Mouse (Mus musculus): Measurements from ENCODE around the gene Kif5c. TPM values are rescaled to one million over a fixed set of nuclear protein-coding genes. Genes with fewer than 3 reads are reported as not detected.

Gene Kif5c
- polyA plus RNA-seq, 1 experiment from 2014 or later = 251 TPM

GRCm38 (mm10) chr2:49722983-49723382 is 103.9 kb downstream of the Kif5c start:
- H3K36me3 ChIP-seq (ENCODE audit: control insufficient read depth, insufficient read depth, low read length) = peaks cover 28% of the 10 kb centered on the region

GRCm38 (mm10) chr2:49726672-49727071 is 107.6 kb downstream of the Kif5c start:
- ATAC-seq (ENCODE audit: low FRiP score, low TSS enrichment) (no peak), DNase-seq (no peak)
- Histone ChIP-seq H3K9me3 (ENCODE audit: control insufficient read depth, low read length) (no peaks in the 10 kb centered on the region), H3K27me3 (ENCODE audit: control insufficient read depth, insufficient read depth, low read length) (no peaks in the 10 kb centered on the region), H3K4me2 (ENCODE audit: low read length) (no peak overlapping the region), H3K36me3 (ENCODE audit: control insufficient read depth, insufficient read depth, low read length) (peaks cover 62% of the 10 kb centered on the region), H3K4me1 (ENCODE audit: control insufficient read depth, insufficient read depth, low read length) (peaks cover 15% of the 10 kb centered on the region), H3K27ac (replicated peaks; ENCODE audit: low read depth, low read length) (peak overlapping the region; percentile 75), H3K4me3 (replicated peaks; ENCODE audit: low read depth, low read length) (no peak overlapping the region), H3K9ac (replicated peaks; ENCODE audit: low read length) (no peak overlapping the region; the same call in 1 of the 2 replicates)
- 82% methylated on average over 11 of the region's 11 CpGs for WGBS

More at GRCm38 (mm10) chr2:49722983-49723382, 103.9 kb downstream of the Kif5c start:
- no peak for ATAC-seq (ENCODE audit: low FRiP score, low TSS enrichment)
- Histone ChIP-seq H3K4me3 (replicated peaks; ENCODE audit: low read depth, low read length) (no peak overlapping the region), H3K9me3 (ENCODE audit: control insufficient read depth, low read length) (no peaks in the 10 kb centered on the region), H3K27me3 (ENCODE audit: control insufficient read depth, insufficient read depth, low read length) (no peaks in the 10 kb centered on the region), H3K4me2 (ENCODE audit: low read length) (peak overlapping the region; percentile 18; the same call in 1 of the 2 replicates), H3K4me1 (ENCODE audit: control insufficient read depth, insufficient read depth, low read length) (peaks cover 50% of the 10 kb centered on the region), H3K27ac (replicated peaks; ENCODE audit: low read depth, low read length) (peak overlapping the region; percentile 90), H3K9ac (replicated peaks; ENCODE audit: low read length) (no peak overlapping the region)
- WGBS = 81% methylated on average over 13 of the region's 13 CpGs
- no peak for DNase-seq

- DNase-seq (peak; percentile 91), ATAC-seq (ENCODE audit: low FRiP score, low TSS enrichment) (peak; percentile 78)
- no peaks in the 10 kb centered on the region for H3K27me3 ChIP-seq (ENCODE audit: control insufficient read depth, insufficient read depth, low read length)
- no peak overlapping the region for H3K4me3 ChIP-seq (replicated peaks; ENCODE audit: low read depth, low read length)
- H3K9ac ChIP-seq (replicated peaks; ENCODE audit: low read length) = no peak overlapping the region; the same call in 1 of the 2 replicates
- WGBS = 12% methylated on average over 7 of the region's 7 CpGs
- peaks cover 10% of the 10 kb centered on the region for H3K4me1 ChIP-seq (ENCODE audit: control insufficient read depth, insufficient read depth, low read length)
- no peaks in the 10 kb centered on the region for H3K9me3 ChIP-seq (ENCODE audit: control insufficient read depth, low read length)
- no peak overlapping the region for H3K4me2 ChIP-seq (ENCODE audit: low read length)
- H3K36me3 ChIP-seq (ENCODE audit: control insufficient read depth, insufficient read depth, low read length) = peaks cover 67% of the 10 kb centered on the region
- H3K27ac ChIP-seq (replicated peaks; ENCODE audit: low read depth, low read length) = peak overlapping the region; percentile 75
These were observed 108.1 kb downstream of the Kif5c start for GRCm38 (mm10) chr2:49727199-49727598.

GRCm38 (mm10) chr2:49727686-49728085 is 108.6 kb downstream of the Kif5c start:
- no peak overlapping the region for H3K9ac ChIP-seq (replicated peaks; ENCODE audit: low read length)
- no peak overlapping the region for H3K4me3 ChIP-seq (replicated peaks; ENCODE audit: low read depth, low read length)
- 0 out of 2 replicates have a peak overlapping the region, but pooled peaks have one; percentile 42 for H3K27ac ChIP-seq (replicated peaks; ENCODE audit: low read depth, low read length)
- peaks cover 6% of the 10 kb centered on the region for H3K4me1 ChIP-seq (ENCODE audit: control insufficient read depth, insufficient read depth, low read length)
- H3K9me3 ChIP-seq (ENCODE audit: control insufficient read depth, low read length) = no peaks in the 10 kb centered on the region
- no peaks in the 10 kb centered on the region for H3K27me3 ChIP-seq (ENCODE audit: control insufficient read depth, insufficient read depth, low read length)
- WGBS = 87% methylated on average over 4 of the region's 4 CpGs
- H3K4me2 ChIP-seq (ENCODE audit: low read length) = no peak overlapping the region
- H3K36me3 ChIP-seq (ENCODE audit: control insufficient read depth, insufficient read depth, low read length) = peaks cover 72% of the 10 kb centered on the region
- DNase-seq = no peak
- ATAC-seq (ENCODE audit: low FRiP score, low TSS enrichment) = no peak

GRCm38 (mm10) chr2:49728896-49729610 is 110.0 kb downstream of the Kif5c start:
- 90% methylated on average over 10 of the region's 10 CpGs for WGBS
- H3K27ac ChIP-seq (replicated peaks; ENCODE audit: low read depth, low read length) = no peak overlapping the region
- no peak for ATAC-seq (ENCODE audit: low FRiP score, low TSS enrichment)
- H3K4me3 ChIP-seq (replicated peaks; ENCODE audit: low read depth, low read length) = no peak overlapping the region
- peaks cover 73% of the 10 kb centered on the region for H3K36me3 ChIP-seq (ENCODE audit: control insufficient read depth, insufficient read depth, low read length)
- H3K4me2 ChIP-seq (ENCODE audit: low read length) = no peak overlapping the region
- no peaks in the 10 kb centered on the region; the same call in 1 of the 2 replicates for H3K4me1 ChIP-seq (ENCODE audit: control insufficient read depth, insufficient read depth, low read length)
- DNase-seq = no peak
- no peak overlapping the region for H3K9ac ChIP-seq (replicated peaks; ENCODE audit: low read length)
- no peaks in the 10 kb centered on the region for H3K9me3 ChIP-seq (ENCODE audit: control insufficient read depth, low read length)
- H3K27me3 ChIP-seq (ENCODE audit: control insufficient read depth, insufficient read depth, low read length) = no peaks in the 10 kb centered on the region

- DNase-seq (no peak), ATAC-seq (ENCODE audit: low FRiP score, low TSS enrichment) (no peak)
- 86% methylated on average over 2 of the region's 2 CpGs for WGBS
- Histone ChIP-seq H3K4me1 (ENCODE audit: control insufficient read depth, insufficient read depth, low read length) (no peaks in the 10 kb centered on the region; the same call in 1 of the 2 replicates), H3K9me3 (ENCODE audit: control insufficient read depth, low read length) (no peaks in the 10 kb centered on the region), H3K27ac (replicated peaks; ENCODE audit: low read depth, low read length) (no peak overlapping the region), H3K4me3 (replicated peaks; ENCODE audit: low read depth, low read length) (no peak overlapping the region), H3K27me3 (ENCODE audit: control insufficient read depth, insufficient read depth, low read length) (no peaks in the 10 kb centered on the region), H3K4me2 (ENCODE audit: low read length) (no peak overlapping the region), H3K9ac (replicated peaks; ENCODE audit: low read length) (no peak overlapping the region), H3K36me3 (ENCODE audit: control insufficient read depth, insufficient read depth, low read length) (peaks cover 69% of the 10 kb centered on the region)
These were observed 110.5 kb downstream of the Kif5c start for GRCm38 (mm10) chr2:49729611-49729969.

- no peak for DNase-seq
- Histone ChIP-seq H3K27ac (replicated peaks; ENCODE audit: low read depth, low read length) (no peak overlapping the region), H3K4me2 (ENCODE audit: low read length) (no peak overlapping the region), H3K4me3 (replicated peaks; ENCODE audit: low read depth, low read length) (no peak overlapping the region), H3K36me3 (ENCODE audit: control insufficient read depth, insufficient read depth, low read length) (peaks cover 63% of the 10 kb centered on the region), H3K27me3 (ENCODE audit: control insufficient read depth, insufficient read depth, low read length) (no peaks in the 10 kb centered on the region), H3K9ac (replicated peaks; ENCODE audit: low read length) (no peak overlapping the region), H3K9me3 (ENCODE audit: control insufficient read depth, low read length) (no peaks in the 10 kb centered on the region), H3K4me1 (ENCODE audit: control insufficient read depth, insufficient read depth, low read length) (no peaks in the 10 kb centered on the region; the same call in 1 of the 2 replicates)
- WGBS = 71% methylated on average over 5 of the region's 5 CpGs
- no peak for ATAC-seq (ENCODE audit: low FRiP score, low TSS enrichment)
These were observed 111.1 kb downstream of the Kif5c start for GRCm38 (mm10) chr2:49730183-49730582.

GRCm38 (mm10) chr2:49732745-49733655 is 113.9 kb downstream of the Kif5c start:
- no peak for ATAC-seq (ENCODE audit: low FRiP score, low TSS enrichment)
- no peaks in the 10 kb centered on the region for H3K9me3 ChIP-seq (ENCODE audit: control insufficient read depth, low read length)
- peaks cover 81% of the 10 kb centered on the region for H3K36me3 ChIP-seq (ENCODE audit: control insufficient read depth, insufficient read depth, low read length)
- H3K27me3 ChIP-seq (ENCODE audit: control insufficient read depth, insufficient read depth, low read length) = no peaks in the 10 kb centered on the region
- H3K9ac ChIP-seq (replicated peaks; ENCODE audit: low read length) = no peak overlapping the region
- no peak overlapping the region for H3K4me2 ChIP-seq (ENCODE audit: low read length)
- WGBS = 75% methylated on average over 11 of the region's 11 CpGs
- H3K4me1 ChIP-seq (ENCODE audit: control insufficient read depth, insufficient read depth, low read length) = no peaks in the 10 kb centered on the region
- no peak overlapping the region for H3K4me3 ChIP-seq (replicated peaks; ENCODE audit: low read depth, low read length)
- DNase-seq = no peak
- H3K27ac ChIP-seq (replicated peaks; ENCODE audit: low read depth, low read length) = 0 out of 2 replicates have a peak overlapping the region, but pooled peaks have one; percentile 27
